Mouse (Mus musculus) neural tube, embryonic 14.5 days (tissue): ENCODE results near the gene Jak3. TPM values are rescaled to one million over a fixed set of nuclear protein-coding genes. Genes with fewer than 3 reads are reported as not detected.
A peak's percentile ranks its signal among the peaks of the same experiment; 100 is the strongest.

ENCODE experiments used
- ATAC-seq: fragments of 200-750 bp; cut with Nextera tagmentation; 2 replicates; pipeline ENCODE4 v1.8.0; 2017; ENCODE audit warnings: low read depth, mild to moderate bottlenecking, moderate TSS enrichment, moderate library complexity
- H3K27ac ChIP-seq: fragments of 300-500 bp; sonication (generic); 2 replicates; pipeline ENCODE4 v1.5.1; 2014; ENCODE audit warnings: low read depth, mild to moderate bottlenecking, control low read depth, low read length, moderate library complexity, mixed read lengths
- H3K27me3 ChIP-seq: fragments of 300-500 bp; sonication (generic); 2 replicates; pipeline ENCODE4 v1.6.1; 2014; ENCODE audit warnings: low read length; ENCODE audit not compliant: control insufficient read depth, insufficient read depth
- H3K36me3 ChIP-seq: fragments of 300-500 bp; sonication (generic); 2 replicates; pipeline ENCODE4 v1.6.1; 2014; ENCODE audit warnings: low read length, mixed read lengths; ENCODE audit not compliant: control insufficient read depth, insufficient read depth
- H3K4me1 ChIP-seq: fragments of 300-500 bp; sonication (generic); 2 replicates; pipeline ENCODE4 v1.6.1; 2014; ENCODE audit warnings: low read length; ENCODE audit not compliant: control insufficient read depth, insufficient read depth
- H3K4me2 ChIP-seq: fragments of 300-500 bp; sonication (generic); 2 replicates; pipeline ENCODE4 v1.6.1; 2014; ENCODE audit warnings: mild to moderate bottlenecking, low read depth, low read length, control low read depth
- H3K4me3 ChIP-seq: fragments of 300-500 bp; sonication (generic); 2 replicates; pipeline ENCODE4 v1.5.1; 2014; ENCODE audit warnings: low read depth, low read length, control low read depth, mixed read lengths
- H3K9ac ChIP-seq: fragments of 300-500 bp; sonication (generic); replicated peaks from 2 replicates; pipeline ENCODE4 v1.6.1; 2014; ENCODE audit warnings: low read depth, mild to moderate bottlenecking, control low read depth, low read length, mixed read lengths
- H3K9me3 ChIP-seq: fragments of 300-500 bp; sonication (generic); 2 replicates; pipeline ENCODE4 v1.6.1; 2016; ENCODE audit warnings: low read length; ENCODE audit not compliant: control insufficient read depth
- WGBS: fragments of 180-500 bp; shearing (Covaris S2); extraction: QIAGEN DNeasy Blood & Tissue Kit; methylation state at CpG from one replicate; pipeline ENCODE4 v1.1.7; 2014; 5-methylcytosine and 5-hydroxymethylcytosine counted together
- polyA plus RNA-seq: library from polyadenylated mRNA; unstranded; fragments of >200 nt; fragmentation: Nextera tagmentation; extraction: Ambion mirVana; gene quantifications from 2 replicates; pipeline ENCODE4 v1.2.1, GENCODE M21; 2014

Jak3 gene
- polyA plus RNA-seq, 1 experiment from 2014 or later, result 2.8 TPM

DNA sequence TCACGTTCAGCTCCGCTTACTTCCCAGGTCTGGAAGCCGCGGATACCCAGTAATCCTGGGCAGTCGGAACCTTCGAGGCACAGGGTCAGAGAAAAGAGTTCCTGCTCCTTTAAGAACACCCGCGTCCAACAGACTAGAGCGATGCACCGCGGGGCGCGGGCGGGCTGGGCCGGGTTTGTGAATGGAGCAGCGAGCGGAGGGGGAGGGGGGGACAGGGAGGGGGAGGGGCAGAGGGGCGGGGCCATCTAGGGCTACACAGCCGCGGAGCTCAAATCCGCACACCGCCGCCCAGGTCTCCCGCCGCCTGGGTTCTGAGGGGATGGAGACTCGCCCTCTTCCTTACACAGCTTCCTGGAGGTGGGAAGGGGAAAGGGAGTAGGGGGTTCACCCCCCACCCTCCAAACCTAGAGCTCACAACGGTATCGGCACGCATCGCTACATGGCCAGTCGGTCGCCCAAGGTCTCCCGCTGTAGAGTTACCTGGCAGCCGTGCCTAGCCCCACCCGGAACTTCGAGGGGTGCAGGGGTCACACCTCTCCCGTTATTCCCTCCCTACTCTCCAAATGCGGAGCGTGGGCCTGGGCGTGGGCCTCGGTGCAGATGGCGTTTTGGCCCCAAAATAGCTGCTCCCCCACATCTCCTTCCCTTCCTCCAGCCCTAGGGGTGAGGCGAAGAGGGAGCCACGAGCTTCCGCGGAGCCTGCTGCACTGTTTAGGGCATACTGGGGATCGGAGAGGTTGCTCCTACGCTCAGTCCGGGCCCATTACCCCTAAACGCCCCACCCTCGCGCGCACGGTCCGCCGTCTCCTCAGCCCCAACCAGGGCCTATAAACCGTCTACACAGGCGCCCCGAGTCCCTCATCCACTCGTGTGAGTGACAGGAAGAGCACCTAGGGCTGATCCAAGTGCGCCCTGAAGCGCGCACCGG, 5.2 kb upstream of the Jak3 start:
- Histone ChIP-seq H3K9ac (peak overlapping the region; percentile 79), H3K4me1 (peaks cover 27% of the 10 kb centered on the region), H3K27me3 (no peaks in the 10 kb centered on the region), H3K4me2 (peak overlapping the region; percentile 82), H3K9me3 (no peaks in the 10 kb centered on the region), H3K27ac (peak overlapping the region; percentile 90), H3K36me3 (no peaks in the 10 kb centered on the region), H3K4me3 (peak overlapping the region; percentile 82)
- peak; percentile 59 for ATAC-seq
- under 1% methylated on average over 60 of the region's 64 CpGs for WGBS

DNA sequence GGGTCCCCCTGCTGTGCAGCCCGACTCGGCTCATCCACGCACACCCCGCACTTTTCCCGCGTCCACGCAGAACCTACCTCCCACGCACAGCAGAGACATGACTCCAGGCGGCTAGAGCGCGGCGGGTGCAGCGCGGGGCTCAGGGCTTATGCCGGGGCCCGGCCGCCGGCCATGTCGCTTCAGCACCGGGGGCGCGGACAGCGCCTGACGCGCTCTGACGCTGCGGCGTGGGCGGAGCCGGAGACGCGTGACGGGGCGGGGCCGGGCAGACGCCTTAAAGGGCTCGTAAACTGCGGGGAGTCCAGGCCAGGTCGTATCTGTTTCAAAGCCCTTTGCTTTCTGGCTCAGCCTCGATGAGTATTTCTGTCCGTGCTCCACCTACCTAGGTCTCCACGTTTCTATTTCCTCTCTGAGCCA, 4.5 kb upstream of the Jak3 start, which contains the start of gene Unc13a:
Gene Unc13a (minus strand): TSS at position 209 of the 417 bp plus-strand sequence.
- ATAC-seq, result peak; percentile 75
- no peaks in the 10 kb centered on the region for H3K27me3 ChIP-seq
- H3K4me3 ChIP-seq, result peak within 1 kb of the TSS; percentile 82
- peak within 1 kb of the TSS; percentile 82 for H3K4me2 ChIP-seq
- peaks cover 26% of the 10 kb centered on the region for H3K4me1 ChIP-seq
- 0% methylated on average over 42 of the region's 42 CpGs for WGBS
- no peaks in the 10 kb centered on the region for H3K36me3 ChIP-seq
- H3K27ac ChIP-seq, result peak within 1 kb of the TSS; percentile 90
- H3K9me3 ChIP-seq, result no peaks in the 10 kb centered on the region
- peak within 1 kb of the TSS; percentile 79 for H3K9ac ChIP-seq

DNA sequence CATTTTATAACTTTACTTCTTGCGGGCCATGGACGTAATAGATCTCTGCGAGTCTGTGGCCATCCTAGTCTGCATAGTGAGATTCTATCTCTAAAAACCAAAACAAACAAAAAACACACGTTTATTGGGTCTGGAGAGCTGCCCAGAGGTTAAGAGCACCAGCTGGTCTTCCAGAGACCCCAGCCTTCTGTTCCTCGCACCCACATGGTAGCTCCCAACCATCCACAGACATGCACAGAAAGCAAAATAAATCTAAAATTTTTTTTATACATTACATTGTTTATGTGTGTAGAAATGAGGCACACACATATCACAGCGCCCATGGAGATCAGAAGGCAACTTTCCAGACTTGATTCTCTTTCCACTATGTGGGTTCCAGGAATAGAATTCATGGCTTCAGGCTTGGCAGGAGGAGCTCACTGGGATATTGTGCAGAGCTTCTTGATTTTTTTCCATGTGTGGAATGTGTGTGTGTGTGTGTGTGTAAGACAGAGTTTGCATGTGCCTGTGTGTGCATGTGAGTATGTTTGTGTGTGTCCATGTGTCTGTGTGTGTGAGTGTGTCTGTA, 3.8 kb upstream of the Jak3 start:
- peak overlapping the region; percentile 82 for H3K4me2 ChIP-seq
- peak overlapping the region; percentile 82 for H3K4me3 ChIP-seq
- H3K9ac ChIP-seq, result peak overlapping the region; percentile 79; the same call in 1 of the 2 replicates
- no peaks in the 10 kb centered on the region for H3K9me3 ChIP-seq
- no peaks in the 10 kb centered on the region for H3K27me3 ChIP-seq
- H3K4me1 ChIP-seq, result peaks cover 26% of the 10 kb centered on the region
- WGBS, result 59% methylated on average over 6 of the region's 6 CpGs
- no peaks in the 10 kb centered on the region for H3K36me3 ChIP-seq
- peak overlapping the region; percentile 90 for H3K27ac ChIP-seq
- ATAC-seq, result no peak

DNA sequence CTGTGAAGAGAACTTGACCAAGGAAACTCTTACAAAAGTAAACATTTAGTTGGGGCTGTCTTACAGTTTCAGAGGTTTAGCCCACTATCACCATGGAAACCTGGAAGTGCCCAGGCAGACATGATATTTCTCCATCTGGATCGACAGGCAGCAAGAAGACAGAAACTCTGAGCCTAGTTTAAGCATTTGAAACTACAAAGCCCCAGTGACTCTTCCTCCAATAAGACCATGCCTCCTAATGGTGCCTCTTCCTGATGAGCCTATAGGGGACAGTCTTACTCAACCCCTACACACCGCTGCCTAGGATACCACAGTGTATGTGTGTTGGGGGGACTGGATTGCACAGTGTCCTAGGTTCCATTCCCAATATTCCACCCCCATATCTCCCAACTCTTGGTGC, 2.0 kb upstream of the Jak3 start:
- ATAC-seq, result no peak
- Histone ChIP-seq H3K4me1 (peaks cover 10% of the 10 kb centered on the region; the same call in 1 of the 2 replicates), H3K27me3 (peaks cover 17% of the 10 kb centered on the region), H3K4me3 (no peak overlapping the region), H3K9me3 (no peaks in the 10 kb centered on the region), H3K27ac (no peak overlapping the region), H3K36me3 (no peaks in the 10 kb centered on the region), H3K4me2 (no peak overlapping the region), H3K9ac (no peak overlapping the region)
- whole genome bisulfite sequencing, result 75% methylated on average over 2 of the region's 2 CpGs

DNA sequence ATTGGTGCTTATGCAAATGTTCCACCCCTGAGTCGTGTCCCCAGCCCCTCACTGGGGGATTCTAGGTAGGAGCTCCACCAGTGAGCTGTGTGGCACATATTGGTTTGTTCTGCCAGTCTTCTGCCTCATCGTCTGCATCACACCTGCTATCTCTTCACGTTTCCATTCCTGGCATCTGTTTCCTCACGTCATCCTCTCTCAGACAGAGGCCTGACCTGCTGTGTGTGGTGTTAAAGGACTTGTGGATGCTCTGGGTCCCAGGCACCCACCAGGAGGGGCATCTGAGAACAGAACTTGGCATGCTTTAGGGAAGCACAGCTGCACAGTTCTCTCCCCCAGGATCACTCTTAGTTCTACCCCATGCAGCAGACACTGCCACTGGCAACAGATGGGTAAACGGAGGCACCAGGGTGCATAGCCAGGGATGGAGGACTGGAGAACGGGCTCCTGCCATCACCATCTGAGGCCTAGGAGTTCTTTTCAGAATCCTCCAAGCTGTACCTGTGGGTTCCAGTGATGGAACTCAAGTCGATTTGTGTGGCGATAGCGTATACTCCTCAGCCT, 558 bp upstream of the Jak3 start:
- H3K36me3 ChIP-seq, result no peaks in the 10 kb centered on the region

DNA sequence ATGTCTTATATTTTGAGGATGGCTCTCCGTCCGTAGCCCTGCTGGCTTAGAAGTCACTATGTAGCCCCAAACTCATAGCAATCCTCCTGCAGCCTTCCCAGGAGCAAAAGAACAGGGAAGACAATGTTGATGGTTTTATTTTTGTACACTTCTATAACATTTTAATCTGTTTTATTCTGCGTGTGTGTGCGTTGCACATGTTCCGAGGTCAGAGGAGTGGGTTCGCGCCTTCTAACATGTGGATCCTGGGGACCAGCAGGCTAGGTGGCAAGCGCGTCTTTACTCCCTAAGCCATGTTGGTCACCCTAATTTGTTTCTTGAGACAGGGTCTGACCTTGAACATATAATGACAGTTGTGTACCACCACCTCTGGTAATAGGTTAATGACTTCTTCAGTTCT, 707 bp downstream of the Jak3 start:
- Histone ChIP-seq H3K9me3 (no peaks in the 10 kb centered on the region), H3K27me3 (peaks cover 40% of the 10 kb centered on the region), H3K9ac (no peak overlapping the region), H3K4me1 (peaks cover 5% of the 10 kb centered on the region; the same call in 1 of the 2 replicates), H3K36me3 (no peaks in the 10 kb centered on the region), H3K4me3 (peak overlapping the region; percentile 63), H3K4me2 (peak overlapping the region; percentile 78; the same call in 1 of the 2 replicates), H3K27ac (no peak overlapping the region)
- WGBS, result 53% methylated on average over 9 of the region's 9 CpGs
- ATAC-seq, result no peak

More for the DNA sequence above, 558 bp upstream of the Jak3 start:
- peaks cover 6% of the 10 kb centered on the region; the same call in 1 of the 2 replicates for H3K4me1 ChIP-seq
- WGBS, result 27% methylated on average over 9 of the region's 9 CpGs
- no peaks in the 10 kb centered on the region for H3K9me3 ChIP-seq
- peaks cover 27% of the 10 kb centered on the region for H3K27me3 ChIP-seq
- peak overlapping the region; percentile 78 for H3K4me2 ChIP-seq
- ATAC-seq, result no peak
- H3K9ac ChIP-seq, result peak overlapping the region; percentile 73
- peak overlapping the region; percentile 63 for H3K4me3 ChIP-seq
- H3K27ac ChIP-seq, result no peak overlapping the region

DNA sequence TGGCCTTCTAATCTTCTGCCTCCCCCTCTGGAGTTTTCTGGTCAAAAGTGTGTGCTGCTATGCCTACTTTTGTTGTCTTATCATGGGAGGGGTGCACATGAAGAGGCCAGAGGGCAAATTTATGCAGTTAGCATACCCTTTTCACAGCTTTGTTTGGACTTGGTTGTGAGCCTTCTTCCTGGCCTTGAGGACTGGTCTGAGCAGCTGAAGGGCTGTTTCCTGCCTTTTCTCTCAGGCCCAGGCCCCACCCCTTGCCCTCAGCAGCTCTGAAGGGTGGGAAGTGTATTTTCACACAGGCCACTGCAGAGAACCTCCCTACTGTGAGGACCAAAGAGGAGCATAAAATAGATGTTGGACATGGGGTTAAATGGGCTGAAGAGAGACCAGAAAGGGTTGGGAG, 1.5 kb downstream of the Jak3 start:
- Histone ChIP-seq H3K27me3 (peaks cover 47% of the 10 kb centered on the region), H3K36me3 (no peaks in the 10 kb centered on the region), H3K4me2 (no peak overlapping the region)

DNA sequence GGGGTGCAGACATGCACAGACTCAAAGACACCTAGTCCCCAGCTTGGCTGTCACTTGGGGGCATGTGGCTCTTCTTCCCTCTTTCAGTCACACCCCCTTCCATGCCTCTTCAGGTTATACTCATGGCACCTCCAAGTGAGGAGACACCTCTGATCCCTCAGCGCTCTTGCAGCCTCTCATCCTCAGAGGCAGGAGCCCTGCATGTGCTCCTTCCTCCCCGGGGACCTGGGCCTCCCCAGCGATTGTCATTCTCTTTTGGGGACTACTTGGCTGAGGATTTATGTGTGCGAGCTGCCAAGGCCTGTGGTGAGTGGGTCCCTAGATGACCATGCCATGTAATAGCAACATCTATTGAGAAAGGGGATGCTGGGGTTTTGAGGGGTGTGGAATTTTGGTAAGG, 2.1 kb downstream of the Jak3 start:
- no peak overlapping the region for H3K4me2 ChIP-seq
- 62% methylated on average over 4 of the region's 4 CpGs for WGBS
- H3K9ac ChIP-seq, result no peak overlapping the region
- H3K4me1 ChIP-seq, result peaks cover 2% of the 10 kb centered on the region; the same call in 1 of the 2 replicates
- H3K4me3 ChIP-seq, result no peak overlapping the region
- H3K27ac ChIP-seq, result no peak overlapping the region
- no peak for ATAC-seq
- no peaks in the 10 kb centered on the region for H3K9me3 ChIP-seq
- H3K27me3 ChIP-seq, result peaks cover 54% of the 10 kb centered on the region
- no peaks in the 10 kb centered on the region for H3K36me3 ChIP-seq

More for the DNA sequence above, 1.5 kb downstream of the Jak3 start:
- no peak overlapping the region for H3K9ac ChIP-seq
- no peaks in the 10 kb centered on the region for H3K9me3 ChIP-seq
- peaks cover 2% of the 10 kb centered on the region; the same call in 1 of the 2 replicates for H3K4me1 ChIP-seq
- H3K27ac ChIP-seq, result no peak overlapping the region
- H3K4me3 ChIP-seq, result no peak overlapping the region
- ATAC-seq, result no peak
